ENCODE assay signal across 9 mouse cellular contexts in genomic region chr12:9576043-9576538, GRCm38 (mm10). TPM values are rescaled to one million over a fixed set of nuclear protein-coding genes. Genes with fewer than 3 reads are reported as not detected.
DNase-seq lines count a peak whose midpoint lies in the region; ATAC-seq lines count a peak whose summit lies in the region.
"Had no signal": no experiment of that assay in that cellular context is flagged by ENCODE, and none has a peak within 500 bp of the region (broad histone marks: within the 10 kb centered on the region; RNA-seq: fewer than 3 reads in every experiment).

No protein-coding gene starts in this region.

- H3K4me2 ChIP-seq in heart, embryonic 14.5 days (ENCODE audit: low read length), result peak overlapping the region; percentile 86
- peak overlapping the region; percentile 66 for H3K4me2 ChIP-seq in embryonic facial prominence, embryonic 14.5 days (ENCODE audit: low read depth, low read length)
- H3K4me2 ChIP-seq in limb, embryonic 12.5 days, result peak overlapping the region; percentile 76

- 3% methylated on average over 18 of the region's 18 CpGs for WGBS in heart, embryonic 14.5 days
- WGBS in embryonic facial prominence, embryonic 14.5 days, result under 1% methylated on average over 18 of the region's 18 CpGs
- under 1% methylated on average over 18 of the region's 18 CpGs for WGBS in limb, embryonic 12.5 days

- peaks cover 5 to 19% of the 10 kb centered on the region in 2 experiments for H3K4me1 ChIP-seq in heart, embryonic 14.5 days (ENCODE audit: control insufficient read depth in 2 of 2, insufficient read depth in 2 of 2, low read length in 2 of 2)
- peaks cover 13% of the 10 kb centered on the region for H3K4me1 ChIP-seq in embryonic facial prominence, embryonic 14.5 days (ENCODE audit: control insufficient read depth, insufficient read depth, low read length)
- peaks cover 60% of the 10 kb centered on the region for H3K4me1 ChIP-seq in limb, embryonic 12.5 days (replicated peaks)

- H3K36me3 ChIP-seq in heart, embryonic 14.5 days (ENCODE audit: control insufficient read depth, insufficient read depth, low read length), result no peaks in the 10 kb centered on the region
- H3K36me3 ChIP-seq in embryonic facial prominence, embryonic 14.5 days (ENCODE audit: control insufficient read depth, insufficient read depth, low read length), result peaks cover 4% of the 10 kb centered on the region; the same call in 1 of the 2 replicates
- peaks cover 4% of the 10 kb centered on the region; the same call in 1 of the 2 replicates for H3K36me3 ChIP-seq in limb, embryonic 12.5 days

- H3K9ac ChIP-seq in heart, embryonic 14.5 days (ENCODE audit: low read length), result peak overlapping the region; percentile 69; the same call in 1 of the 2 replicates
- peak overlapping the region; percentile 89 for H3K9ac ChIP-seq in embryonic facial prominence, embryonic 14.5 days (ENCODE audit: low read depth, low read length)
- H3K9ac ChIP-seq in limb, embryonic 12.5 days (replicated peaks), result peak overlapping the region; percentile 85

- no peaks in the 10 kb centered on the region for H3K9me3 ChIP-seq in heart, embryonic 14.5 days (ENCODE audit: control insufficient read depth, low read length)
- H3K9me3 ChIP-seq in embryonic facial prominence, embryonic 14.5 days (ENCODE audit: control insufficient read depth, low read length), result no peaks in the 10 kb centered on the region
- H3K9me3 ChIP-seq in limb, embryonic 12.5 days, result no peaks in the 10 kb centered on the region

- peaks cover 94% of the 10 kb centered on the region for H3K27me3 ChIP-seq in heart, embryonic 14.5 days (ENCODE audit: control insufficient read depth, insufficient read depth, low read length)
- H3K27me3 ChIP-seq in embryonic facial prominence, embryonic 14.5 days (replicated peaks; ENCODE audit: control insufficient read depth, insufficient read depth, low read length), result peaks cover 87% of the 10 kb centered on the region
- H3K27me3 ChIP-seq in limb, embryonic 12.5 days, result peaks cover 99% of the 10 kb centered on the region

- ATAC-seq in heart, embryonic 14.5 days (ENCODE audit: insufficient number of reproducible peaks, insufficient read depth, low FRiP score, low read depth), result no peak
- ATAC-seq in embryonic facial prominence, embryonic 14.5 days (ENCODE audit: low read depth), result no peak
- no peak for ATAC-seq in limb, embryonic 12.5 days (ENCODE audit: insufficient number of reproducible peaks, insufficient read depth, low FRiP score, low TSS enrichment, low read depth)

- peak overlapping the region; percentile 26 to 53 for H3K4me3 ChIP-seq in heart, embryonic 14.5 days (ENCODE audit: control insufficient read depth in 1 of 2, insufficient read depth in 1 of 2, low read depth in 1 of 2, low read length in 2 of 2)
- peak overlapping the region; percentile 66 for H3K4me3 ChIP-seq in embryonic facial prominence, embryonic 14.5 days (ENCODE audit: low read depth, low read length)
- peak overlapping the region; percentile 61 for H3K4me3 ChIP-seq in limb, embryonic 12.5 days (replicated peaks)

- no peak for DNase-seq in heart, postnatal 4 days
- DNase-seq in NIH3T3 (ENCODE audit: low read depth), result peak; percentile 48
- no peak for DNase-seq in embryonic facial prominence, embryonic 14.5 days (ENCODE audit: low spot score)
- no peak for DNase-seq in right cerebral cortex, postnatal 10 days (ENCODE audit: low spot score in 2 of 2)
- no peak for DNase-seq in left cerebral cortex, adult 18-20 months (ENCODE audit: low spot score in 2 of 2)
- DNase-seq in adrenal gland, postnatal 14 days, result no peak
- DNase-seq: cerebellum, postnatal 36 days had no signal

- no peak overlapping the region for H3K27ac ChIP-seq in heart, embryonic 14.5 days (replicated peaks in 1 of 2; ENCODE audit: control insufficient read depth in 1 of 2, insufficient read depth in 1 of 2, low read depth in 2 of 2, low read length in 2 of 2)
- H3K27ac ChIP-seq in embryonic facial prominence, embryonic 14.5 days (replicated peaks; ENCODE audit: low read depth, low read length), result peak overlapping the region; percentile 92
- H3K27ac ChIP-seq in limb, embryonic 12.5 days, result peak overlapping the region; percentile 84

RNA-seq across cellular contexts. Expression of gene Osr1, which starts 6.2 kb away (rescaled TPM):
- 6.8 and 16.8 TPM in 2 replicates for polyA plus RNA-seq in heart, embryonic 14.5 days (2014; fragmentation: Nextera tagmentation; extraction: Ambion mirVana)
- total RNA-seq in heart, postnatal 4 days (2021), result 10 to 100 TPM; 12.1 to 12.3 TPM
- 66.1 and 88.3 TPM in 2 replicates for polyA plus RNA-seq in embryonic facial prominence, embryonic 14.5 days (2014; fragmentation: Nextera tagmentation; extraction: Ambion mirVana)
- polyA plus RNA-seq in limb, embryonic 12.5 days (2016; fragmentation: Nextera tagmentation; extraction: Ambion mirVana), result 47.8 and 66.8 TPM in 2 replicates
- 1 to 10 TPM; 3.0 to 3.5 TPM for total RNA-seq in left cerebral cortex, adult 18-20 months (2021)
- 3.6 and 6.3 TPM in 2 replicates for total RNA-seq in adrenal gland, postnatal 14 days (2021)

Comparison
In these comparisons a context has a peak if more than half of its experiments do, and no peak if none do; other contexts are left out.
1. H3K27ac ChIP-seq: peak in embryonic facial prominence, embryonic 14.5 days (single experiment) and limb, embryonic 12.5 days (single experiment); none in heart, embryonic 14.5 days (0 of 2).
2. Peak in every context shown above with its lines, with median percentiles within 50 percentile points of each other: H3K4me2 ChIP-seq, H3K4me3 ChIP-seq and H3K9ac ChIP-seq.